Mouse (Mus musculus) cerebellum, adult 11 months (tissue): Measurements from ENCODE around the gene Mfap4.
A peak's percentile ranks its signal among the peaks of the same experiment; 100 is the strongest.

ENCODE experiments used
- DNase-seq: peaks from one replicate; pipeline ENCODE4 v3.0.0; 2022

Gene Mfap4

GRCm38 (mm10) chr11:61483226-61483845 is 1.9 kb upstream of the Mfap4 start:
- DNase-seq = no peak

- no peak for DNase-seq
These were observed 997 bp upstream of the Mfap4 start for GRCm38 (mm10) chr11:61484256-61484612.

GRCm38 (mm10) chr11:61485541-61486457 is 568 bp downstream of the Mfap4 start:
- no peak for DNase-seq

GRCm38 (mm10) chr11:61486458-61487219 is 1.4 kb downstream of the Mfap4 start:
- DNase-seq = no peak

- DNase-seq = no peak
These were observed 2.2 kb downstream of the Mfap4 start for GRCm38 (mm10) chr11:61487401-61487800.

GRCm38 (mm10) chr11:61487936-61488335 is 2.7 kb downstream of the Mfap4 start:
- DNase-seq = no peak

- DNase-seq = no peak
These were observed 3.9 kb downstream of the Mfap4 start for GRCm38 (mm10) chr11:61489085-61489484.

- DNase-seq = no peak
These were observed 4.6 kb downstream of the Mfap4 start for GRCm38 (mm10) chr11:61489874-61490273.

- DNase-seq = no peak
These were observed 5.8 kb downstream of the Mfap4 start for GRCm38 (mm10) chr11:61490944-61491520.

GRCm38 (mm10) chr11:61492749-61493401 is 7.6 kb downstream of the Mfap4 start:
- DNase-seq = no peak

- peak; percentile 50 for DNase-seq
These were observed 8.4 kb downstream of the Mfap4 start for GRCm38 (mm10) chr11:61493525-61494128.

GRCm38 (mm10) chr11:61494129-61494997 is 9.1 kb downstream of the Mfap4 start, which contains the start of gene Mapk7:
Mapk7 (minus strand) TSS chr11:61494406.
- peak; percentile 96 for DNase-seq

- no peak for DNase-seq
These were observed 10.3 kb downstream of the Mfap4 start for GRCm38 (mm10) chr11:61495528-61495927.

GRCm38 (mm10) chr11:61497490-61497889 is 12.3 kb downstream of the Mfap4 start:
- no peak for DNase-seq

- no peak for DNase-seq
These were observed 13.7 kb downstream of the Mfap4 start for GRCm38 (mm10) chr11:61498736-61499504.

GRCm38 (mm10) chr11:61503933-61504332 is 18.7 kb downstream of the Mfap4 start:
- DNase-seq = peak; percentile 43

- peak; percentile 98 for DNase-seq
These were observed 19.6 kb downstream of the Mfap4 start, which contains the start of gene B9d1 for GRCm38 (mm10) chr11:61504713-61505257. B9d1 (plus strand) TSS chr11:61505144.

GRCm38 (mm10) chr11:61514953-61515352 is 29.7 kb downstream of the Mfap4 start:
- peak; percentile 35 for DNase-seq

GRCm38 (mm10) chr11:61517971-61518370 is 32.7 kb downstream of the Mfap4 start:
- no peak for DNase-seq

- DNase-seq = no peak
These were observed 33.6 kb downstream of the Mfap4 start for GRCm38 (mm10) chr11:61518871-61519270.
